Mouse (Mus musculus): ENCODE data around the gene Dynlt1b.
"Not testable (repeated sequence)": the region's sequence is repeated elsewhere in the genome, so short reads cannot be mapped to it uniquely, and the experiment has no call there.

DNA sequence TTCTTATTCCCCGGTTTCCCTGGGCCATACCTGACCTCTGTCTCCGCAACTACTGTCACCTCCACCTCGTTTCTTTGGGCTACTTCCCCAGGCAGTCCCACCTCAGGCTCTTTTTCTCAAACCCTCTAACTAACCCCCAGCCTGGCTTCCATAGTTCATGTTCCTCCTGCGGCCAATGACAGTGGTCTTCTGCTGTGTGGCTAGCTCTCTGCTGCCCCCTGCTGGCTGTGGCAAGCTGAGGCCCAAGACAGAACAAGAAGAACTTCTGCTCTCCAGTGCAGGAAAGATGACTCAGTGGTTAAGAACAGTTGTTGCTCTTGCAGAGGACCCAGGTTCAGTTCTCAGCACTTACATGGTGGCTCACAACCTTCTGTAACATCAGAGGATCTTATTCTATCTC is 43.0 kb upstream of the Dynlt1b start:
- TF ChIP-seq GATA1, TAL1 (IDR thresholded peaks at IDR 0.05; ENCODE audit: low read length): not testable (repeated sequence)
